8 mouse cellular contexts compared by ENCODE assay signal in the genomic region with DNA sequence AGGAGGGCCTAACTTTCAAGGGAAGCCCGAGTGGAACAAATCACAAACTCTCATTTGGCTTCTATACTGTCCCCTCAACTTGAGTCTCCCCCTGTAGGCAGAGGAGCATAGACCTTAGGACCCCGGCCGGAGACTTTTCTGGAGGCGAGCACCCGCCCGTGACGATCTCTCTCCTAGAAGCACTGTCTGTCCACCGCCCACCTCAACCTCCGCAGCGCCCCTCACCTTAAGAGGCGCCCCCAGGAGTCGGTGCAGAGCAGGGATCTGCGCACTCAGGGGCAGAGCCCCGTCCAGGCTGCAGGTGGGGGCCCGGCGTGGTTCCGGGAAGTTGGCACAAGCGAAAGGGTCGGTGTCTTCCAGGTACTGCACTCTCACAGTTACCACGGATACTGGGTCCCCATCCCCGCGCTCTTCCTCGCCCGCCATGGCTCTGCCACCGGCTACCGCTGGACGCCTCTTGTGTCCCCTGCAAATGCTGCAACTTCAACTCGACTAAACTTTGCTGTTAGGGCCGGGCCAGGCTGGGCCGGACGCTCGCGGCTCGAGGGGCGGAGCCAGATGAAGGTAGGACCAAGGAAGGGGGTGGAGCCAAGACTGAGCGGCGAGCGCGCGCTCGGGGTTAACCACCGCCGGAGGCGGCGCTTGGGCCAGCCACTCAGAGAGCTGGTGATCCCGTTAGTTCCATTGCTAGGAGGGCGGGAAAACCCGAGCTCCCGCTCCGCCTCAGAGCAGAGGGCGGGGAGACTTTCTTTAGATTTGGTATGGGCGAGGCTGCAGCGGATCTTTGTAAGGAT. TPM values are rescaled to one million over a fixed set of nuclear protein-coding genes. Genes with fewer than 3 reads are reported as not detected.
DNase-seq lines count a peak whose midpoint lies in the region; ATAC-seq and TF ChIP-seq lines count a peak whose summit lies in the region.

A gene (minus strand): TSS at position 526 of the 794 bp plus-strand sequence.

- H3K4me1 ChIP-seq in hindbrain, postnatal 0 days (ENCODE audit: insufficient read depth, low read length): peaks cover 15% of the 10 kb centered on the region

- H3K27me3 ChIP-seq in hindbrain, postnatal 0 days (ENCODE audit: insufficient read depth, low read length): no peaks in the 10 kb centered on the region

- H3K4me3 ChIP-seq in gastrocnemius, adult 2 months: peak within 1 kb of the TSS; percentile 88
- H3K4me3 ChIP-seq in hindbrain, postnatal 0 days (ENCODE audit: low read length): peak within 1 kb of the TSS; percentile 77

- intact Hi-C loops in gastrocnemius, adult 2 months (cut with DNase I): no loop called here

- peak within 1 kb of the TSS; percentile 94 for H3K27ac ChIP-seq in gastrocnemius, adult 2 months
- H3K27ac ChIP-seq in hindbrain, postnatal 0 days: peak within 1 kb of the TSS; percentile 83

- H3K4me2 ChIP-seq in hindbrain, postnatal 0 days (ENCODE audit: low read depth, low read length): peak within 1 kb of the TSS; percentile 100

- peak; percentile 89 for ATAC-seq in activated CD4-positive, CD25-positive, alpha-beta regulatory T cell, adult 4 months
- ATAC-seq in common myeloid progenitor, adult 5-6 weeks (replicated peaks; ENCODE audit: low read depth, poor library complexity, severe bottlenecking): peak; percentile 80
- ATAC-seq in hindbrain, postnatal 0 days: peak; percentile 87
- ATAC-seq in megakaryocyte progenitor cell, adult 5-6 weeks (replicated peaks; ENCODE audit: poor library complexity): peak; percentile 86

- peak; percentile 33 for TF ChIP-seq CTCF in gastrocnemius, adult 2 months (IDR thresholded peaks at IDR 0.05)
- peak; percentile 41 for TF ChIP-seq CTCF in hindbrain, postnatal 0 days (IDR thresholded peaks at IDR 0.05; ENCODE audit: low read depth)

- DNase-seq in gastrocnemius, adult 2 months: peak; percentile 97
- peak; percentile 95 for DNase-seq in hindbrain, postnatal 0 days (ENCODE audit: low spot score)
- DNase-seq in left cerebral cortex, adult 9 months (ENCODE audit: low spot score in 2 of 2): peak; percentile 66 to 87
- DNase-seq in right cerebral cortex, postnatal 14 days: peak; percentile 86
- DNase-seq in urinary bladder, postnatal 36 days (ENCODE audit: low spot score in 2 of 2): peak; percentile 93 to 95

- no peaks in the 10 kb centered on the region for H3K36me3 ChIP-seq in hindbrain, postnatal 0 days (ENCODE audit: insufficient read depth, low read length)

- under 1% methylated on average over 53 of the region's 53 CpGs for WGBS in hindbrain, postnatal 0 days

- H3K9me3 ChIP-seq in hindbrain, postnatal 0 days (ENCODE audit: low read length): no peaks in the 10 kb centered on the region

- peak within 1 kb of the TSS; percentile 77 for H3K9ac ChIP-seq in hindbrain, postnatal 0 days (replicated peaks; ENCODE audit: low read length)

RNA-seq across cellular contexts. Expression of the gene that starts here (rescaled TPM):
- 1 to 10 TPM; 2.9 to 3.1 TPM for polyA plus RNA-seq in activated CD4-positive, CD25-positive, alpha-beta regulatory T cell, adult 4 months (2017; shearing (Covaris generic))
- 4.2 and 7.3 TPM in 2 replicates for total RNA-seq in common myeloid progenitor, adult 5-6 weeks (2017)
- total RNA-seq in gastrocnemius, adult 2 months (2021): 10 to 100 TPM; 17.5 to 23.4 TPM
- 3.1 and 3.2 TPM in 2 replicates for total RNA-seq in hindbrain, postnatal 0 days (2014; rRNA removed)
- 0.45 and 1.1 TPM in 2 replicates for polyA plus RNA-seq in hindbrain, postnatal 0 days (2015; fragmentation: Nextera tagmentation; extraction: Ambion mirVana)
- 5.0 and 6.2 TPM in 2 replicates for total RNA-seq in megakaryocyte progenitor cell, adult 5-6 weeks (2015)
- 2.3 and 2.9 TPM in 2 replicates for total RNA-seq in megakaryocyte progenitor cell, adult 5-6 weeks (2017)

Comparison
In these comparisons a context has a peak if more than half of its experiments do, and no peak if none do; other contexts are left out.
1. Peak in every context shown above with its lines: DNase-seq, ATAC-seq, H3K4me3 ChIP-seq and H3K27ac ChIP-seq.